Mouse (Mus musculus) frontal cortex, adult (tissue): ENCODE measurements at regions not wholly inside any gene's neighbourhood (a gene's known extent, or its start where the extent isn't known, plus 50 kb on each side); places are given as distances from the start of the nearest gene placed in this dataset.
"Not testable (repeated sequence)": the region's sequence is repeated elsewhere in the genome, so short reads cannot be mapped to it uniquely, and the experiment has no call there.

Experiments
- ATAC-seq: cut with Nextera tagmentation; 2 replicates; pipeline ENCODE4 v1.9.2; 2017; ENCODE audit warnings: mild to moderate bottlenecking, moderate library complexity, mixed read lengths; ENCODE audit not compliant: low TSS enrichment

DNA sequence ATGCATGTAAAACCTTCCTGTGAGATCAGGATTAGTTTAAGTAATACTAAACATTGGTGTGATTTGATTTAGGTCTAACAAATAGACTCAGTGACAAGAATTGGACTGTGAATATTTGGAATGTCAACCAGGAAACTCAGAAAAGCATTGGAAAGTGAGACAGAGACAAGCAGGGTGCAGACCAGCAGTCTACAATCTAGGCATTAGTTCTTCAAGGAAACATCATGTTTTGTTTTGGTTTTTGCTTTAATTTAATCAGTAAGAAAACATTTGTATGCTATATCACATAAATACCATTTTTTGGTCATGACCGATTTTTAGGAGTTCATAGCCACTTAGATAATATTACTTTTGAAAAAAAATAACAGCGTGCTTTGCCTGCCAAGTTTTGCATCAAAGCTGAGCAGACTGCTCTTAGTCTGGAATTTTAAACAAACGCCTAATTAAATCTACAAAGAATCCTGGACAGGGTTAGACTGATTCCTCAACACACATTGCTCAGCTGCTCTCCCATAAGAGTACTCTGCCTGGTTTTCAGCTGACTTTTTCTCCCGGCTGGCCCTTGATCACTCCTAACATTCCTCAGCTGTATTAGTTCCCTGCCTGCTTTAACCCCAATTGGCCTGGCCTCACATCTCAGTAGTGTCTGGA is 396.5 kb upstream of the Kcnh7 start:
- ATAC-seq: no peak

DNA sequence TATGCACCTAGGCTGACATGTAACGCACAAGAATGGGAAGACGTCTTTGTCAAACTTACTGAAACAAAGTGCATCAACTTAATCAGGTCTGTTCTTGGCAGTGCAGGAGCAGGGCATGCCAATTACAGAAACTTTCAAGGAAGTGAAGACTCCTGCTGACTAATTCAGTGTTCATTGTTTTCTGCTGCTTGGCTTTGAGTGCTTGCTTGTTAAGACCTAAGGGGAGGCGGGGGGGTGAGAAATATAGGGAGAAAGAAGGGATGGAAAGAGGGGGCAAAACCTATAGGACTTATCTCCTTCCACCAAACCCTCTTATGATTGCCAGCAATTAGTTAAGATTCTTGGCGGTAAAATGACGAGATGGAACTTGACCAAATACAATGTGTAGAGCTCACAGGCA is 391.1 kb upstream of the Kcnh7 start:
- ATAC-seq: no peak

DNA sequence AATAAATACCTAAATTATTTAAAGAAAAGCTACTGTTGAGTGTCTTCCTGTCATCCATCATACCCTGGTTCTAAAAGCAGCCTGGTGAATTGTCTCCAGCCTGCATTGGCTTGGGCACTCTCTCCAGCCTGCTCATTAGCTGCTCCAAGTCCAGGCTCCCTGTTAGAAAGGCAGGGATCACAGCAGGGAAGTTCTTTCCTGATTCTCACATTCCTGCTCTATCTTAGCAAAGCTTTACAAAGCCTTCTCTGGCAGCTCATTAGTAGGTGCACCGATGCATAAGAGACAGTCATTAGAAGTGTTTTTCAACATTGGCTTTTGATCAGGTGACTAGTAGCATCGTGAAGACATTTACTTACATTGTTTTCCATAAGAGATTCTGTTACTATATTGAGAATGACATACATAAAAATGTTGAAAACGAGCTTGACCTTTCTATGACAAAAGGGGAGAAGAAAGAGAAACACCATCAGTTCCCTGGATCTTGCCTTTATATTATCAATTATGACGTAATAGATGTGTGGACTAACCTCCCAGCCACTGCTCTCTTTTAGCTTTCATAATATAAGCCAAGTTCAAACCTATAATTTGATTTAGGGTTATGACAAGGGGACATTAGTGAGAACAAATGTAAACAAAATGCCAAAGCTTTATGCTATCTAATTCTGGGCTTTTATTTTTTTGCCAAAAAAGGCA is 390.1 kb upstream of the Kcnh7 start:
- ATAC-seq: no peak

- ATAC-seq: no peak
These were observed 389.1 kb upstream of the Kcnh7 start for GRCm38 (mm10) chr2:63573015-63573807.

GRCm38 (mm10) chr2:63556858-63557419 is 372.9 kb upstream of the Kcnh7 start:
- ATAC-seq: no peak

DNA sequence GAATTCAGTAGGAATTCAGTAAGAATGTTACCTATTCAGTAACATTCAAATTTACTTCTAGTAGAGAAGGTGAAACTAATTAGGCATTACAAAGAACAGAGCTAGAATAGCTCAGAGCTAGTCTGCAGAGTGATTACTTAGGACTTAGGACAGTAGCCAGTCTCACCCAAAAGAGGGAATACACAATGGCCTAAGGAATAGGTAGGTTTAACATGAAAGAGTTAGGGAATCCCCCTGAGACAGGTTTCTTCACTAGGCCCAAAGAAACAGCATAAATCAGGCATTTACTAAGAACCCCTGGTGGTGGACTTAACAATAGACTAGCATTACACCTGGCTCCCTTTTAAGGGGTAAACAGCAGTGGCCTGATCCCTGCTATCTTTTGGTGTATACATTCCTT is 357.7 kb upstream of the Kcnh7 start:
- ATAC-seq: not testable (repeated sequence)

DNA sequence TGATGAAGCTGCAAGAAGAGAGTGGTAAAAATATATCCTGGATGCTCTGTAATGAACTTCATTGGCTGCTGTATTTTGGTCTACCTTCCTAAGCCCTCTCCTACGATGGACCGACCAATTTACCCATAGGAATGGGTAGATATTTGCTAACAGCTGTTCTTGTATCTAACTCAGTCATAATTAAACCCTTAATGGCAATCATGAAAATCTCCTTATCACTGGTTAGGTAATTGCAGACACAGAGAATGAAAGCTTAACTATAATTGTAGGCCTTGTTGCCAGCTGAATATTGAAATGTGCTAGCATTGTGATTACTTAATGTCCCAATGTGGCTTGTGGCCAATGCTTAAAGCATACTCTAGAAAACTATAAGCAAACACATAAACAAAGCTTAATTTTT is 334.4 kb upstream of the Kcnh7 start:
- ATAC-seq: no peak

DNA sequence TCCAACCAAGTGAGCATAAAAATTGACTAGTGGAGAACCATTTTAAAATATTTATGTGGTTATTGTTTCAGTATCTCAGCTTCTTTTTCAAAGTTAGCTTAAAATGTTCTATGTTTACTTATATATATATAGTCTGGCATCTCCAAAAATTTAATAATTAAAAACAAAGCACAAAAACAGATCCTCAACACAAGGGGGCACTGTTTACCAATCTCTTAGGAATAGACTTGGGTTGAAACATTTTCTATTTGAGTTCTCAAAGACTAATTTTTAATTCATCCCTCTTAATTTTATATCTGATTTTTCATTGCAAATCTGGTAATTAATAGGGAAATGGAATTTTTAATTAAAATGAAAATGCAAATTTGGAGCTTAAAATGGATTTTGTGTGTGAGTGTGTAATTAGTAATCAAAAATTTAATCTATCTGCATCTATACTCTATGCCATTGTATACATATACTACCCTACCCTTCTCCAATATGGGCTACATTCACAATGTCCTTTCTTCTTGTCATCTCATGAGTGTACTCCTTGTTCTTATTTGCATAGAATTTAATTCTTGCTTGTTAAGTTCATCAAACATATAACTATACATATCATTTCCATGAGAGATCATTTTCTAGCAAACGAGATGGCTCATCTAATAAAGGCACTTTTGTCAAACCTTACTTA is 329.6 kb upstream of the Kcnh7 start:
- ATAC-seq: no peak

DNA sequence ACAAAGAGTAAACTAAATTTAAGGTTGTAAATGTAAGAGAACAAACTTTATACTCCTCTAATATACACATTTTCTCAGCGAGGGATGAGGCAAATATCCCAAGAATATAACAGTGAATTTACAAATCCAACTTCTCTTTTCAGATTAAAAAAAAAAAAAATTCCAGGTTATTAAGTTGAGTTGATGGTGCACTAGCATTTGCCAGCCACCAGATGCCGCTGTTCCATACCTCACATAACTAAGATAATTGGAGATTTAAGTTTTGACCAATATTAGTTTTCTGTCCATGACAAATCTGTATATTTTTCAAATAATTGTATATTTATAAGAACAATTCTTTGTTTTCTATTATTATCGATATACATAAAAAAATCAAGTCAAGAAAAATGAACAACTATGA is 319.9 kb upstream of the Kcnh7 start:
- ATAC-seq: no peak

DNA sequence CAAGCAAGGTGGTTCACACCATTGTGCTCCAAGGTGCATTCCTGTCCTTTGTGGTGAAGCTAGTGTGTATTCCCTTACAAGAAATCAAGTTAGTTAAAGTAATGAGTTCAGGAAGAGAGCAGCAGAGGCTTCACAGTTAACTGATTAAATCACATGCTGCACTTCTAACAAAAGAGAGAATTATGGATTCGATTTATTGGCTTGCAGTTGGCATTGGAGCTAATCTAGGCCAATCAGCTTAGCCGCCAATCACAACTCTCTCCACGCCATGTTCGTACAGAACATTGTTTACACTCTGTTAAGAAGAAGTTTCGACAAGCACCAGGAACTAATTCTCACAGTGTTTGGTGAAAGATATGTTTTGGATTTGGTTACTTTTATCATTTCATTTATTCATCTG is 292.3 kb upstream of the Kcnh7 start:
- ATAC-seq: no peak

DNA sequence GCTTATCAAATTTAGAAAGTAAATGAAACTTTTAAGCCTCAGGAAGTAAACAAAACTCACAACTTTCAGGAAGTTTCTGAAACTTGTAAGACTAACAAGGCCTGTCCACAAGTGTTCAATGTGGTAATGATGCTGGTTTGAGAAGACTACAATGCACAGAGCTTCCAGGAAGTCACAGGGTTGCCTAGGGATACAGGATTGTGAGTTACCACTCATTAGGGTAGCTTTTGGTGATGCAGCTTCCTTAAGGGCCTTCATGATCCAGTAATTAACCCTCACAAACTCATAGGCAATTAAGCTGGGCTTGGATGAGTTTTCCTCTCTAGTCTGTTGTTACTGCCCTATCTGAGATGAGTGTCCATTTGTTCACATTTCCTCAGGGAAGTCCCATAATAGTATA is 291.2 kb upstream of the Kcnh7 start:
- ATAC-seq: no peak

DNA sequence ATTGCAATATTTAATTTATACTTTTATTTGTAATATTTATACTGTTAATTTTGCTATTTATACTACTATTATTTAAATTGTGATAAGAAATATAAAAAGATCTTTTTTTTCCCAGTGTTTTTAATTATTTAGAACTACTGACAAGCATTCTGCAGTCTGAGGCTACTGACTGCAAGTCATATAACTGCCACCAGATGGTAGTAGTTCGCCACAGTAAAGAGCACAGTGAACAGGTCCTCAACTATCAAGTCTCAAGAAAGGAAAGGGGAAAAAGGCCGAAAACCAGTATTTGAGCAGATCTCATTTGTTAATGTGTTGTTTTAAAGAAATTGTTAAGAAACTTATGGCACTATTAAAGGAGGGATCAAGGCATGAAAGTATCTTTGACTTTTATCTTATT is 289.6 kb upstream of the Kcnh7 start:
- peak; percentile 93 for ATAC-seq

DNA sequence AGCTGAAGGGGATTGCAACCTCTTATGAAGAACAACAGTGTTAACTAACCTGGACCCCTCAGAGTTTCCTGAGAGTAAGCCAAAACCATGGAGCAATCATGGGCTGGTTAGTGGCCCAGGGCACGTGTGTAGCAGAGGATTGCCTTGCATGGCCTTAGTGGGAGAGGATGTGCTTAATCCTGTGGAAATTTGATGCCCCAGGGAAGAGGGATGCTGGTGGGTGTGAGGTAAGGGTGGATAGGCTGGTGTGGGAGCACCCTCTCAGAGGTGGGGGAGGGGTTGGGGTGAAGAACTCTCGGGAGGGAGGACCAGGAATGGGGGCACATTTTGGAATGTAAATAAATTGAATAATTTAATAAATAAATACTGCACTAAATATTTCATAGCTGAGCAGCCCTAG is 288.2 kb upstream of the Kcnh7 start:
- ATAC-seq: no peak

DNA sequence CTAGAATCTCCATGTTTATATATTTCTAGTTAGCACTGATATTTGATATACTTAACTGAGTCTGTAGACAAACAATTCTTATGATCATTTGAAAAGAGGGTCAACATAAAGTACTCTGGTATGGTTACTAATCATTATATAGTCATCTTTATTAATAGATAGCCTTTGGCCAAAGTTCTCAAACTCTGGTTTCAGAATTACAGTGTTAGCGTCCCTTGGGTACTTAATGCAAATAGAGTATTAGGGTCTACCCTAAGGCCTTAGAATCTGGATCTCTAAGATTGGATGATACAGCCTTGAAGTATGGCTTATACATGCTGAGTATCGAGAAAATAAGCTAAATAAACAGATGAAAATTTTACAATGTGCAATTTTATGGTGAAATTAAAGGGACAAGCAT is 275.0 kb upstream of the Kcnh7 start:
- ATAC-seq: no peak

GRCm38 (mm10) chr2:63454263-63455011 is 270.4 kb upstream of the Kcnh7 start:
- ATAC-seq: peak; percentile 83

DNA sequence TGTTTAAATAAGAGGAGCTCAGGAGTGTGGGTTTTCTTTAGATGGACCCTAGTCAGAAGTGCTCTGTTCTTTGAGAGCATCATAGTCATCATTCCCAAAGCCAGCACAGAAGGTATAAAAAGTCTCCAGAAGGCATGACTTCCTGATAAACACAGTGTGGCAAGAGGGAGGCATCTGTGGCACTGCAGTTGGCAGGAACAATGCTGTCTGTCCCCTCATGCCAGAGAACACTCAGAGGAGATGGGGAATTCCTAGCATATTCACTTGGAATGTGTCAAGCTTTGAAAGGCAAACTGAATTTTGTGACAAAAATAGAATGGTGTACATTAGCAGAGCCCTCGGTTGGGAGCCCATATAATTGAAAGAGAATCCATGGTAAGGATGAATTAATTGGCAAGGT is 268.8 kb upstream of the Kcnh7 start:
- ATAC-seq: peak; percentile 76

DNA sequence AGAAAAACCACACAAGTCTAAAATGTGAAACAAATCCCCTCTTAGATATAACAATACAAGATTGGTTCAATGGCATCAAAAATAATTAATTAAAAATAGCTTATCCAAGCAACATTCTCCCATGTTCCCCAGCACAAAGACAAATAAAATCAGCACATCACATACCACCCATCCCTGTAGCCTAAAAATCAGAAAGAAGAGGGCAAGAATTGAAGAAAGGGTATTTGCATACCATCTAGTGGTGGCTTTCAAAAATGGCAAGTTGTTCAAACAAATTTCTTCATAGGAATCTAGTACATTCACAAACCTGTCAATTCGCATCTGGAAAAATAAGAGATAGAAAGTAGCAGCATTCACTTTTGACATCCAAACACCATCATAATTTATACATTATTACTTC is 268.1 kb upstream of the Kcnh7 start:
- peak; percentile 39; the same call in 1 of the 2 replicates for ATAC-seq

GRCm38 (mm10) chr2:63434327-63434726 is 250.2 kb upstream of the Kcnh7 start:
- peak; percentile 80 for ATAC-seq

GRCm38 (mm10) chr2:63405405-63405804 is 221.3 kb upstream of the Kcnh7 start:
- ATAC-seq: no peak
